In the genomic region with DNA sequence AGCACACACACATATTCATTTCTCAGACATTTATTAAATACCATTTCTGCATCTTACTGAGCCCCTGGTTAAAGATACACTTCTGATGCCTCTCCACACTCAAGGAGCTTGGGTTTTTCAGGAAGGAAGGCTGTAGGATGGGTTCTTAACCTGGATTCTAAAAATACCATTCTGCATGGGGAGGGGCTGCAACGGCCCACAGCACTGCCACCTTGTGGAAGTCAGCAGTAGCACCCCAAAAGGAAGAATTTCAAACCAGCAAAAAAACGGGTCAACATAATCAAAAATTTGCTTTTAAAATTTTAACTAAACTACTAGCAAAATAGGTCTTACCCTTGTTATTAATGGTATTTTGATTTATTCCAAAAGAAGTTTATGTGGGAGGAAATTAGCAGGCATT, we compare ENCODE assay signal across 9 mouse cellular contexts. TPM values are rescaled to one million over a fixed set of nuclear protein-coding genes. Genes with fewer than 3 reads are reported as not detected.
DNase-seq lines count a peak whose midpoint lies in the region; ATAC-seq and TF ChIP-seq lines count a peak whose summit lies in the region.
"Had no signal": no experiment of that assay in that cellular context is flagged by ENCODE, and none has a peak within 500 bp of the region (broad histone marks: within the 10 kb centered on the region; RNA-seq: fewer than 3 reads in every experiment).

No protein-coding gene starts in this region.

- H3K4me3 ChIP-seq in G1E (ENCODE audit: low read depth, low read length): no peak overlapping the region
- H3K4me3 ChIP-seq: liver, embryonic 15.5 days had no signal

- peak; percentile 36; the same call in 1 of the 2 replicates for TF ChIP-seq CTCF in G1E (IDR thresholded peaks at IDR 0.05; ENCODE audit: low read depth, low read length)

- no peaks in the 10 kb centered on the region for H3K36me3 ChIP-seq in G1E (replicated peaks)
- H3K36me3 ChIP-seq: liver, embryonic 15.5 days had no signal

- H3K9me3 ChIP-seq in G1E (replicated peaks): no peaks in the 10 kb centered on the region
- H3K9me3 ChIP-seq: liver, embryonic 15.5 days had no signal

- H3K4me1 ChIP-seq in G1E (ENCODE audit: insufficient read depth, low read depth, low read length): no peaks in the 10 kb centered on the region
- H3K4me1 ChIP-seq: liver, embryonic 15.5 days had no signal

- DNase-seq in adrenal gland, adult 2 months: peak; percentile 9
- no peak for DNase-seq in adrenal gland, postnatal 4 days (ENCODE audit: low spot score in 2 of 2)
- DNase-seq in layer of hippocampus, postnatal 10 days (ENCODE audit: low spot score in 2 of 2): peak; percentile 23 to 47
- no peak for DNase-seq in layer of hippocampus, adult 9-10 months (ENCODE audit: low spot score)
- no peak for DNase-seq in G1E (ENCODE audit: low spot score)
- no peak for DNase-seq in gastrocnemius, adult 18-20 months (ENCODE audit: low spot score)
- DNase-seq in left cerebral cortex, adult 8-10 months (ENCODE audit: low spot score in 2 of 2): no peak

- ATAC-seq in G1E (ENCODE audit: extremely low read depth, insufficient number of reproducible peaks, low FRiP score, poor library complexity, severe bottlenecking): no peak
- peak; percentile 79 for ATAC-seq in granulocyte monocyte progenitor cell, adult 5-6 weeks (replicated peaks; ENCODE audit: poor library complexity, severe bottlenecking)

- peaks cover 11% of the 10 kb centered on the region for H3K27me3 ChIP-seq in G1E (ENCODE audit: insufficient read depth, low read length)
- H3K27me3 ChIP-seq: liver, embryonic 15.5 days had no signal

RNA-seq across cellular contexts. Expression of a gene that starts 47.2 kb away (rescaled TPM):
- total RNA-seq in adrenal gland, adult 2 months (2021): 10 to 100 TPM; 37.4 to 46.8 TPM
- 45.4 and 57.5 TPM in 2 replicates for polyA plus RNA-seq in adrenal gland, adult 2 months (2012; rRNA removed)
- total RNA-seq in adrenal gland, postnatal 4 days (2021): 10 to 100 TPM; 39.7 to 41.9 TPM
- total RNA-seq in layer of hippocampus, postnatal 10 days (2021): 10 to 100 TPM; 78.8 to 84.6 TPM
- total RNA-seq in G1E (2014; fragmentation: Nextera tagmentation) (not detected in 2 replicates), G1E (2017) (0.05 and 0.12 TPM in 2 replicates)
- polyA plus RNA-seq in G1E (2012): 0.01 TPM in 1 of 2 replicates, not detected in the other
- total RNA-seq in granulocyte monocyte progenitor cell, adult 5-6 weeks (2014; fragmentation: Nextera tagmentation): 80.8 and 112 TPM in 2 replicates
- 32.4 and 40.6 TPM in 2 replicates for total RNA-seq in granulocyte monocyte progenitor cell, adult 5-6 weeks (2017)
- total RNA-seq in gastrocnemius, adult 18-20 months (2021): 1 to 10 TPM; 2.7 to 3.0 TPM
- 10 to 100 TPM; 74.9 to 85.3 (median 78.2) TPM for total RNA-seq in left cerebral cortex, adult 8-10 months (2022)

RNA-seq across cellular contexts. Expression of a gene that starts 50.0 kb away (rescaled TPM):
- total RNA-seq in adrenal gland, adult 2 months (2021): under 1 TPM in 1 of 2 experiments, not detected in 1; 0.89 TPM
- 0.17 TPM in 1 of 2 replicates, not detected in the other for polyA plus RNA-seq in adrenal gland, adult 2 months (2012; rRNA removed)
- total RNA-seq in adrenal gland, postnatal 4 days (2021): 10 to 100 TPM in 1 of 2 experiments, 1 to 10 TPM in 1; 2.2 to 14.3 TPM
- total RNA-seq in layer of hippocampus, postnatal 10 days (2021): under 1 TPM; 0.58 to 0.87 TPM
- total RNA-seq in G1E (2014; fragmentation: Nextera tagmentation) (not detected in 2 replicates), G1E (2017) (0.05 and 0.06 TPM in 2 replicates)
- not detected in 2 replicates for polyA plus RNA-seq in G1E (2012)
- total RNA-seq in granulocyte monocyte progenitor cell, adult 5-6 weeks (2014; fragmentation: Nextera tagmentation): not detected in 2 replicates
- not detected in 2 replicates for total RNA-seq in granulocyte monocyte progenitor cell, adult 5-6 weeks (2017)
- under 1 TPM in 1 of 2 experiments, not detected in 1; 0.14 TPM for total RNA-seq in gastrocnemius, adult 18-20 months (2021)
- 1 to 10 TPM in 1 of 4 experiments, under 1 TPM in 3; 0.42 to 1.3 (median 0.51) TPM for total RNA-seq in left cerebral cortex, adult 8-10 months (2022)

RNA-seq across cellular contexts. Expression of a gene that starts 50.1 kb away (rescaled TPM):
- under 1 TPM; 0.17 to 0.66 TPM for total RNA-seq in adrenal gland, adult 2 months (2021)
- 0.08 TPM in 1 of 2 replicates, not detected in the other for polyA plus RNA-seq in adrenal gland, adult 2 months (2012; rRNA removed)
- 10 to 100 TPM in 1 of 2 experiments, 1 to 10 TPM in 1; 3.4 to 11.9 TPM for total RNA-seq in adrenal gland, postnatal 4 days (2021)
- under 1 TPM; 0.22 to 0.37 TPM for total RNA-seq in layer of hippocampus, postnatal 10 days (2021)
- total RNA-seq in G1E (2014; fragmentation: Nextera tagmentation) (not detected in 2 replicates), G1E (2017) (not detected in 2 replicates)
- polyA plus RNA-seq in G1E (2012): not detected in 2 replicates
- not detected in 2 replicates for total RNA-seq in granulocyte monocyte progenitor cell, adult 5-6 weeks (2014; fragmentation: Nextera tagmentation)
- total RNA-seq in granulocyte monocyte progenitor cell, adult 5-6 weeks (2017): not detected in 2 replicates
- under 1 TPM in 1 of 2 experiments, not detected in 1; 0.12 TPM for total RNA-seq in gastrocnemius, adult 18-20 months (2021)
- under 1 TPM; 0.34 to 0.57 (median 0.46) TPM for total RNA-seq in left cerebral cortex, adult 8-10 months (2022)

Comparison
In these comparisons a context has a peak if more than half of its experiments do, and no peak if none do; other contexts are left out.
1. DNase-seq: peak in adrenal gland, adult 2 months (single experiment) and layer of hippocampus, postnatal 10 days (2 of 2); none in adrenal gland, postnatal 4 days (0 of 2), layer of hippocampus, adult 9-10 months (single experiment), G1E (single experiment), gastrocnemius, adult 18-20 months (single experiment) and left cerebral cortex, adult 8-10 months (0 of 2).
2. RNA of a gene that starts 47.2 kb away (total RNA-seq): 32.4 to 112 TPM in granulocyte monocyte progenitor cell, adult 5-6 weeks, 78.8 to 84.6 TPM in layer of hippocampus, postnatal 10 days, 74.9 to 85.3 TPM in left cerebral cortex, adult 8-10 months, 37.4 to 46.8 TPM in adrenal gland, adult 2 months and 39.7 to 41.9 TPM in adrenal gland, postnatal 4 days; 2.7 to 3.0 TPM in gastrocnemius, adult 18-20 months and 0.05 to 0.12 TPM in G1E; every median in the first group is over 4 times any median in the second.